In genomic region chr2:118236196-118236595, GRCm38 (mm10) we compare ENCODE assay signal across 22 mouse cellular contexts. TPM values are rescaled to one million over a fixed set of nuclear protein-coding genes. Genes with fewer than 3 reads are reported as not detected.
"Had no signal": no experiment of that assay in that cellular context is flagged by ENCODE, and none has a peak within 500 bp of the region (broad histone marks: within the 10 kb centered on the region; RNA-seq: fewer than 3 reads in every experiment).

No protein-coding gene starts in this region.

- H3K4me2 ChIP-seq: limb, embryonic 13.5 days; liver, embryonic 12.5 days; liver, embryonic 15.5 days; lung, embryonic 15.5 days; midbrain, embryonic 13.5 days; neural tube, embryonic 13.5 days had no signal

- DNase-seq: kidney, adult 18-20 months; kidney, postnatal 25 days; layer of hippocampus, adult 9-11 months; liver; lung, adult 18-20 months; lung, postnatal 10 days; lung, postnatal 36 days; thymus, adult 2 months; thymus, postnatal 14 days; thymus, postnatal 4 days had no signal

- H3K36me3 ChIP-seq: limb, embryonic 13.5 days; liver, embryonic 12.5 days; liver, embryonic 15.5 days; lung, embryonic 15.5 days; midbrain, embryonic 13.5 days; neural tube, embryonic 13.5 days had no signal

- H3K27ac ChIP-seq: kidney, postnatal 0 days; layer of hippocampus, adult 2 months; limb, embryonic 13.5 days; liver, embryonic 12.5 days; liver, embryonic 15.5 days; lung, embryonic 15.5 days; midbrain, embryonic 13.5 days; neural tube, embryonic 13.5 days; stomach, postnatal 0 days had no signal

- H3K9me3 ChIP-seq: limb, embryonic 13.5 days; liver, embryonic 12.5 days; liver, embryonic 15.5 days; lung, embryonic 15.5 days; midbrain, embryonic 13.5 days; neural tube, embryonic 13.5 days had no signal

- H3K9ac ChIP-seq: limb, embryonic 13.5 days; liver, embryonic 12.5 days; liver, embryonic 15.5 days; lung, embryonic 15.5 days; midbrain, embryonic 13.5 days; neural tube, embryonic 13.5 days had no signal

- ATAC-seq: liver, embryonic 12.5 days; midbrain, embryonic 13.5 days; midbrain, embryonic 16.5 days had no signal

- H3K4me1 ChIP-seq: liver, embryonic 12.5 days; liver, embryonic 15.5 days; lung, embryonic 15.5 days; midbrain, embryonic 13.5 days; neural tube, embryonic 13.5 days had no signal

- H3K27me3 ChIP-seq: limb, embryonic 13.5 days; liver, embryonic 12.5 days; liver, embryonic 15.5 days; lung, embryonic 15.5 days; midbrain, embryonic 13.5 days; neural tube, embryonic 13.5 days had no signal

- H3K4me3 ChIP-seq: layer of hippocampus, adult 2 months; limb, embryonic 13.5 days; liver, embryonic 12.5 days; liver, embryonic 15.5 days; lung, embryonic 15.5 days; midbrain, embryonic 13.5 days; myocyte; neural tube, embryonic 13.5 days had no signal

RNA-seq across cellular contexts. Expression of gene Fsip1, which starts 20.6 kb away (rescaled TPM):
- polyA plus RNA-seq: large intestine, adult 2 months; thymus, adult 2 months had no signal
